Mouse (Mus musculus): ENCODE measurements around the gene Ezr.

Gene Ezr

GRCm38 (mm10) chr17:6771661-6772489 lies 10.7 kb downstream of the Ezr start:
- no peak for DNase-seq (ENCODE audit: low read depth in 2 of 2, low spot score in 2 of 2)

- no peak for DNase-seq (ENCODE audit: low read depth in 2 of 2, low spot score in 2 of 2)
Measured at GRCm38 (mm10) chr17:6769602-6770001, 13.0 kb downstream of the Ezr start.

GRCm38 (mm10) chr17:6768301-6768788 lies 14.2 kb downstream of the Ezr start:
- no peak for DNase-seq (ENCODE audit: low read depth in 2 of 2, low spot score in 2 of 2)

DNA sequence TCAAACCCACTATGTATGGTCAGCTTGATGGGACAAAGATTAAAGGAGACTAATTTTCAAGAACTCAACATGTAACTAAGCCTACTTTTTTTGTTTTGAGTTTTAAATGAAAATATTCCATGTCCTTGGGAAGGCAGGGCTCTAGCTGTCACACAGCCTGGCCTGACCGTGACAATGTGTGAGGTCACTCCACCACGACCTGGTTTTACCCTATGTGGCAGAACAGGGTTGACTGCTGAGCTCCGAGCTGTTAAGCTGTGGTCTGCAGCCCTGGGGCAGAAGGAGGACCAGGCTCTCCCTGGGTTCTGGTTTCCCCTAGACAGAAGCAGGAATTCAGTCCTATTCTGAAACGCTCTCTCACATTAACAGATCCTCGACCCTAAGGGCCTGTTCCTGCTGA lies 14.8 kb downstream of the Ezr start:
- DNase-seq (ENCODE audit: low read depth in 2 of 2, low spot score in 2 of 2) = no peak

DNA sequence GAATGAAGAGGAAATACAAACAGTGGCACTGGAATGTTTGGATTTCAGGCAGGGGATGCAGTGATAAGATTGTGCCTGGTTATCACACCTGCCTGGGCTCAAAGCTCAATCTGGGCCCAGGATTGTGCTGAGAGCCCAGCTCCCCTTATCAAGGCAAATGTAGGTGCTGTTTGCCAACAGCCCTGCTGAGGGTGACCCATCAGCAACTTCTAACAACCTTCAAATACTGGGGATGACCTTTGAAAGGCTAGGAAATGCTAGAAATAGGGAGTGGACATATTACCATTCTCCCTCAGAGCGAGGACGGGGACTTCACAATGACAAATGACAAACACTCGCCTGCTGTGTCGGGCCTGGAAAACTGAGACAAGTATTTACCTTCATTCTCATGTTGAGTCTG lies 15.8 kb downstream of the Ezr start:
- DNase-seq (ENCODE audit: low read depth in 2 of 2, low spot score in 2 of 2) = no peak

DNA sequence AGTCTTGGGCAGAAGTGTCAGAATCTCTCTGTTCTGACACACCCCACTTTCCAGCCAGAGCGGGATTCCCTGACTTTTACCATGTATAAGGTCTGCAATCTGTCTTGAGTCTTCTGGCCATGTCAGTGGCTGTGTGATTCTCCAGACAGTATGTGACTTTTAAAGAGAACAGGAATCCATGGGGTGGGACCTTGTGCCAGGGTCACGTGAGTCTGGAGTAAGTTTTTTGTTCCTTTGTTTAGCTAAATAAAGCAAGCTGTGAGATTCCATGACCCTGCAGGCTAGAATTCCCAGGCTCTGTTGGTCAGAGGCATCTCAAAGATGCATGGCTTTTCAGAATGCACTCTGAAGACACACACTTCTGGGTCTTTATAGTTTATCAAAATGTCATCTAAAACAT lies 16.7 kb downstream of the Ezr start:
- DNase-seq (ENCODE audit: low read depth in 2 of 2, low spot score in 2 of 2) = no peak

DNA sequence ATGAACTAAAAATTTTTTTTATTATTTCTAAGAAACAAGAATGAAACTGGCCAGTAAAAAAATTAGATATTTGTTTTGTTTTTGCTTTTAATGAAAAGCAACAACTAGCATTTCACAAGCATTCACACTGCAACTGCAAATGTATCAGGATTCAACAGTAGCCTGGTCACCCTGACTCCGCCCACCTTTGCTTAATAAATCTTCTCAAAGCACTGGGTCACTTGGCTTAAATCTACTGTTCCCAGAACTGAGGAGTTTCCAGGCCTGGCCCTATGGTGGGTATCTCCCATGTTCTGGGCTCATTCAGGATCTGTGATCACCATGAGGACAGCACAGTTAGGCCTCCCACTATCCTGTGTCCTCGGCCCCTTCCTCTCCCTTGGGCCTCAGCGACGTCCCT lies 17.9 kb downstream of the Ezr start:
- DNase-seq (ENCODE audit: low read depth in 2 of 2, low spot score in 2 of 2) = no peak

DNA sequence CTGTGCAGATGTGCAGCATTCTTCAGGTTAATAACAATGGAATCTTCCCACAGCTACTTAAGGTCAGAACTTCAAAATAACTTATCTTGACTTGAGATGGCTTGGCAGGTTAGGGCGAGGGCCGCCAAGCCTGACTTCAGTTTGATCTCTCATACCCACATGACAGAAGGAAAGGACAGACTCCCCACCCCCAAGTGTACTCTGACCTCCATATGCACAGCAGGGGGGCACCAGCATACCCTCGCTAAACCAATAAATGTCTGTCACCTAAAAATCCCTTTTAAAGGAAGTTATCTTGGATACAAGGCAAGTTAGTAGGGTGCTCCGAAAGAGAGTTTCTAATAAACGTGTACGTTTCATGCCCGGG lies 18.4 kb downstream of the Ezr start:
- DNase-seq (ENCODE audit: low read depth in 2 of 2, low spot score in 2 of 2) = no peak

GRCm38 (mm10) chr17:6763513-6764226 lies 18.9 kb downstream of the Ezr start:
- DNase-seq (ENCODE audit: low read depth in 2 of 2, low spot score in 2 of 2) = no peak

GRCm38 (mm10) chr17:6759717-6760292 lies 22.8 kb downstream of the Ezr start:
- no peak for DNase-seq (ENCODE audit: low read depth in 2 of 2, low spot score in 2 of 2)

DNA sequence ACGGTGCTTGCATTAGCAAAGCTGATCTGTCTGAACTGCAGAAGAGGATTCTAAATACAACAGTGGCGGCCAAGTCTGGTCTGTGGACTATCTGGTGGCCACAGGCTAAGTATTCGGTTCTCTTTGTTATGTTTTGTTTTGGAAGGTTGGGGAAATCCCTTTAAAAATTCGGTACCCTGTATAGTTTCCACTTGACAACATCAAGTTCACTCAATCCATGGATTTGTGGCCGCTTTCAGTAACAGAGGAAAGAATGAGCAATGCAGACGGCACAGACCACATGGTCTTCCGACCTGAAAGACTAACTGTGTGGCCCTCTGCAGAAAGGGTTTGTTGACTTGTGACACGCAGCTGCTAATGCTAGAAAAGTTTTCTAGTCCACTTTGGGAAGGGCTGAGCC lies 23.7 kb downstream of the Ezr start:
- DNase-seq (ENCODE audit: low read depth in 2 of 2, low spot score in 2 of 2) = no peak

GRCm38 (mm10) chr17:6757902-6758301 lies 24.7 kb downstream of the Ezr start:
- DNase-seq (ENCODE audit: low read depth in 2 of 2, low spot score in 2 of 2) = no peak

DNA sequence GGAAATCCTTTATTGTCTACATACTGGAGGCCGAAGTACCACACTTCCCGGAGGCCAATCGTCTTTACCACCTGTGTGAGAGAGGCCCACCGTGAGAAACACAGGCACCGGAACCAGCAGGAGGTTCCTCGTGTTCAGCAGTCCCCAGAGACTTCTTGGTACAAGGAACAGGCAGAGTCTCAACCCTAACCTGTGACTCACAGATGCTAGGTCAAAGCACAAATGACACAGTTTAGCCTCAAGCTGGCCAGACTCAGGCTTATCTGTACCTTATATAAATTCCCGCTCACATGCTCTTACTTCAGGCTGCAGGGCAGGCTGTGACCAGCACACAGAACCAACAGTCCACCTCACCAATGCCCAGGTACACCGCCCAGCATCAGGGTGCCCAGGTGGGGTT lies 26.7 kb downstream of the Ezr start:
- DNase-seq (ENCODE audit: low read depth in 2 of 2, low spot score in 2 of 2) = no peak

- DNase-seq (ENCODE audit: low read depth in 2 of 2, low spot score in 2 of 2) = no peak
Measured at GRCm38 (mm10) chr17:6755176-6755575, 27.4 kb downstream of the Ezr start.

DNA sequence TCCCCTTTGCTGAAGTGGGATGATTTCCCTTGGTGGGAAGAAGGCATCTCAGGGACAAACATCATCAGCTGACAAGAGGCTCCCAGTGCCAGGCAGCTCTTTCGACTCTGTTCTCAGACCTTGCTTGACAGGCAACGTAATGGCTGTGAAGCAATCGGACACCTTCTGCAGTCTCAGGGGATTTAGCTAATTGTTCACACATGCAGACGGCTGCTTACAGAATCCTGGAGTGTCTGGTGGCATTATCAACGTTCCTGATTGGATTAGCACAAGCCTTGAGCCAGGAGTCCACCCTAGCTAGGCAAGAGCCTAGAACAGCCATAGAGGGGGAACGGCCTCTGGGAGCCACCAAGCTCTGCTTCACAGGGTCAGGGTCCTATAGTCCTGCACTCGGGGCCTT lies 30.2 kb downstream of the Ezr start:
- DNase-seq (ENCODE audit: low read depth in 2 of 2, low spot score in 2 of 2) = no peak

GRCm38 (mm10) chr17:6751221-6751859 lies 31.2 kb downstream of the Ezr start:
- DNase-seq (ENCODE audit: low read depth in 2 of 2, low spot score in 2 of 2) = no peak

DNA sequence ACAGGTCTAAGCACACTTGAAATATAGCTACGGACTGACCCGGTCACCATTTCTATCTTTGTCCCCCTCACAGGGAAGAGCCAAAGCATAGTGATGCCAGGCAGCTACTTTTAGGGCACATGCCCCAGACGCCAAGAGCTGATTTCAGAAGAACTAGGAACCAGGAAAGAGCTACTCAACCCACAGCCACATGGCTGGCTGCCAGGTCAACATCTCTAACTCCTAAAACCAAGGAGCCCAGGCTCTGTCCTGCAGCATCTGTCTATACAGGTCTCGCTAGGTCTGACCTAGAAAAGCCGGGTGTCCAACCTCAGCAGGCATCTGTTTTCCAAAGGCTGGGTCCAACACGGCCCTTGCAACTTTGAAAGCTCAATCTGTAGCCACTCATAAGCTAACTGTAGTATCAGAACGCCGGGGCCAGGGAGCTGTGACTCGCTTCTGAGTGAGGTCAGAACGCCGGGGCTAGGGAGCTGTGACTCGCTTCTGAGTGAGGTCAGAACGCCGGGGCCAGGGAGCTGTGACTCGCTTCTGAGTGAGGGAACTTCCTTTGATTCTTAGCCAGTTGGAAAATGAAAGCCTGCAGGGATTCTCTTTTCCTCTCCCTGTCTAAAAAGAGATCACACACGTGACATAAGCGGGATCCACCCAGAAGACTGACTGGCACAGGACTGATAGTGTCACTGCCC lies 33.7 kb downstream of the Ezr start:
- DNase-seq (ENCODE audit: low read depth in 2 of 2, low spot score in 2 of 2) = no peak

- no peak for DNase-seq (ENCODE audit: low read depth in 2 of 2, low spot score in 2 of 2)
Measured at GRCm38 (mm10) chr17:6747478-6747877, 35.1 kb downstream of the Ezr start.

GRCm38 (mm10) chr17:6746452-6747231 lies 35.9 kb downstream of the Ezr start:
- no peak for DNase-seq (ENCODE audit: low read depth in 2 of 2, low spot score in 2 of 2)

- no peak for DNase-seq (ENCODE audit: low read depth in 2 of 2, low spot score in 2 of 2)
Measured at GRCm38 (mm10) chr17:6745975-6746374, 36.6 kb downstream of the Ezr start.

All from CD8-positive naive resting alpha-beta T cell, adult 2 months (primary cell).